Mouse (Mus musculus) cerebellum, adult 8-10 months (tissue): ENCODE results near the gene Wdr19.

Source experiments
- DNase-seq: peaks from one replicate; pipeline ENCODE4 v3.0.0; 2022

The Wdr19 gene

DNA sequence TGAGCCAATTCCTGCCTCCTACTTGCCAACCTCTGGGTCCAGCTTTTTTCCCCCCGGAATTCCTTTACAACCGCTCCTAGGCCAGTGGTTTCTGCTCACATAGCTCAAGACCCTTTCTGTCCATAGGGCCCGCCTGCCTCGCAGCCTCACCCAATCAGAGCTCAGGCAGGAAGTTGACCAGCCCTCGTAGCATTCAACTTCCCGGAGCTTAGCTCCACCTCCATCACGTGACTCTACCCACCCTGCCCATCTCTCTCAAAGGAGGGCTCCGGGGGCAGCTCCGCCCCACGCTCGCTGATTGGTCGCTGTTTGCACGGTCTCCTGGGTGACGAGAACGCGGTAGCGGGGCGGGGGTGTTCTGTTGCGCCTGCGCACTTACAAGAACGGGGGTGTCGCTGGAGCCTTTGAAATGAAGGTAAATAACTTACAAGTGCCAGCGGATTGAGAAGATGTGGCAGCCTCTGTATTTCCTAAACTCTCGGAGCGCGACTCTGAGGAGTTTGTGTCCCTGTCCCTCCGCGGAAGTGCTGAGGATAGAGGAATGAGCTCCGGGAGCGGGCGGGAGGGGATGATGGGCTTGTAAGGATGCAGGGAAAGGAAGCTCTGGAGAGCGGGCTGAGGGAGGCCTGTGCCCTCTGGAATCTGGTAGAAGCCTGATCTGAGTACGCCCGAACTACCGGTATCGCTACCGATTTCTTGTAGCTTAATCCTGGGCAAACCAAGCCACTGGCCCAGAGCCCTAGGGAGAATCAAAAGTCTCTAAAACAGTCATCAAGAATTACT, at the start of gene Wdr19:
Gene Wdr19, plus strand, starts transcription at position 351 of the 783 bp plus-strand sequence.
- DNase-seq = peak; percentile 98

DNA sequence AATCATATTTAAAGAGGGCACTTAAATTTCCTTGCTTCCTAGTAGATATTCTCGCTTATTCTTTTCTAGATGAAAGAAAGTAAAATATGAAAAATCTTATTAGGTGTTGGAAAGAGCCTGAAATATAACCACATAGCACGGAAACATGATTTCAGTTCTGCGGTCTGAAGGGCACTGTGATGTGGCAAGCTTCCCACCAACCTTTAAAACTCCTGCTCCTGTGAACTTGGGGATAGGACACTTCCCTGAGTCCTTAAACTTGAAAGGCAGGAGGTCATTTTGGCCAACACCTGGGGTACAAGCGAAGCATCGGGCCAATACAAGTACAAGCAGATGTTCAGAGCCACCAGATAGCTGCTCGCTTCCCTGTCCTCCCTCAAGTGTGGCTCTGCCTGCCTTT, 49.8 kb upstream of the Wdr19 start:
- DNase-seq = no peak

DNA sequence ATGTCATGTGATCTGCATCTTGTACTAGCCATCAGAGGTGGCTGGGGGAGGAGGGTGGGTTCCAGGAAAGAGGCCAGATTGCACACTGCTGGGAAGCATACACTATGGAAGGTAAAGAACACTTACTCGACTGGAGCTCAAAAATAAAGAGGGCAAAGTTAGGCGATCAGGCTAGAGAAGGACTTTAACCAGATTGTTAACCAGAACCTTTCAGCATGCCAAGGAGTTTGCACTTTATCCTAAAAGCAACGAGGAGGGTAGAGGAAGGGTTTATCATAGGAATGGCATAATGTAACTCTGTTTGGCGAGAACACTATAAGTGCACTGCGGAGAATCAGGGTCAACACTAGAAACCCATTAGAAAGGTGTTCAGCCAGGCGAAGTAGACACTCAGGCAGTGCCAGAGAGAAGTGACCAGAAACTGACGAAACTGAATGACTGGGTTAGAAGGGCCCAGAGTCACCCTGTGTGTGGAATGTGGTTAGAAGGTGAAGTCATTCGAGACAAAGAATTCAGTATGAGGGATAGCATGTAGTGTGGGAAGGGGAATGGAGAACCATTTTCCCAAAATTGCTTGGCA, 49.0 kb upstream of the Wdr19 start:
- DNase-seq = no peak

DNA sequence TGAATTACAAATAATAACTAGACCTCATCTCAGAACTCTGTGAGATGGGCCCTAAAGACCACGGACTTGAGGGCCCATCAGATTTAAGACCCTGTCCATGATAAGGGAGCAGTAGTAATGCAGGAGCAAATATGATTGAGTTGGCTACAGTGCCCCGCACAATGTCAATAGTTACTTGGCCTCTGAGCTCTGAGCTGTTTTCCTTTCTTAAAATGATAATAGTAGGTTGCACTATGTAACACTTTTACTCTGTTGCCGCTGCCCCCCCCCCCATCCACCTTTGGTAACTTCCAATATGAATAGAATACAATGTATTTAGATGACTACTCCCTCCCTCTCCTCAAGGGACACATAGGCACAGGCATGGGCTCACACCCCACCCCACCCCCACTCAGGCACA, 48.2 kb upstream of the Wdr19 start:
- no peak for DNase-seq

DNA sequence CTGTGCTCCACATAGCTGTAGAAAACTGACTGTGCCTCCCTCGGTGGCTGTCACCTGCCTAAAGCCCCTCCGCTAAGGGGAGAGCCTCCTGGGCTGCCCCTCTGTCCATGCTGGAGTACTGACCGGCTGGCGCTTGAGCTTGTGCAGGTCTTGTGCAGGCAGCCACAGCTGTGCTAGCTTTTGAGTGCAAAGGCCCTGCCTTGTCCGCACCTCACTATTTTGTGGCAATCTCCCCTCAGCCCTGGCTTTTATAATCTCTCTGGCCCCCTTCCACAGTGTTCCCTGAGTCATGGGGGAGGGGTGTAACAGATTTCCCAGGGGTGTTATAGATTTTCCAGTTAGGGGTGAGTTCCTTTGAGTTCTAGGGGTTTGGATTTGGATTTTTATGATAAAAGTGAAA, 47.7 kb upstream of the Wdr19 start:
- no peak for DNase-seq

DNA sequence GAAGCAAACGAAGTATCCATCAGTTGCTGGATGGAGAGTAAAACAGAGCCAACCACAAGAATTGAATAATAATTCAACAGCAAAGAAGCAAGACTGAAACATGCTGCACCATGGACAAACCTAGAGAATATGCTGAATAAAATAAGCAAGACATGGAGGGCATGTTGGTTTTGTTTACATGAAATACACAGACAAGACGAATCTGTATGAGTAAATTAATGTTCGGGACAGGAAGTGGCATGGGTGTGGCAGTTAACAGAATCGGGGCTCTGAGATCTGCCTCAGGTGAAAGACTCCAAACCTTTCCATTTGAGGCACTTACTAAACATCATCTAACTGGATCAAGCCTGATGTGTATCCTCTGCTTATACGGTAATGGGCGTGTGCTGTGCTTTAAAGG, 45.2 kb upstream of the Wdr19 start:
- no peak for DNase-seq

DNA sequence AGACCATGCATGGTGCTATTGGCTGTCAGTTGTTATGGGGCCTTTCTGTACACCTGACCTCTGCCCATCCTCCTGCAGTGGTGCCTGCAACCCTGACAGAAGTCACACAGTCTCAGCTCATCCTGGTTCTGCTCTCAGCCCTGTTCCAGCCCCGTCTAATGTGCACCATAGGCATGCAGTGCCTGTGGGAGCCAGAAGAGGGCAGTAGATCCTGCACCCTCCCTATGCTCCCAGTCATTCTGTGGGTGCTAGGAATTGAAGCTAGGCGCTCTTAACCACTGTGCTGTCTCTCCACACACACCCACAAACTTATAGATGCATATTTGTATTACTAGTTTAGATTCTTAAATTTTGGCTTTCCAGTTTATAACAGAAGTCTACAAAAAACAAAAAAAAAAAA, 42.6 kb upstream of the Wdr19 start:
- no peak for DNase-seq

DNA sequence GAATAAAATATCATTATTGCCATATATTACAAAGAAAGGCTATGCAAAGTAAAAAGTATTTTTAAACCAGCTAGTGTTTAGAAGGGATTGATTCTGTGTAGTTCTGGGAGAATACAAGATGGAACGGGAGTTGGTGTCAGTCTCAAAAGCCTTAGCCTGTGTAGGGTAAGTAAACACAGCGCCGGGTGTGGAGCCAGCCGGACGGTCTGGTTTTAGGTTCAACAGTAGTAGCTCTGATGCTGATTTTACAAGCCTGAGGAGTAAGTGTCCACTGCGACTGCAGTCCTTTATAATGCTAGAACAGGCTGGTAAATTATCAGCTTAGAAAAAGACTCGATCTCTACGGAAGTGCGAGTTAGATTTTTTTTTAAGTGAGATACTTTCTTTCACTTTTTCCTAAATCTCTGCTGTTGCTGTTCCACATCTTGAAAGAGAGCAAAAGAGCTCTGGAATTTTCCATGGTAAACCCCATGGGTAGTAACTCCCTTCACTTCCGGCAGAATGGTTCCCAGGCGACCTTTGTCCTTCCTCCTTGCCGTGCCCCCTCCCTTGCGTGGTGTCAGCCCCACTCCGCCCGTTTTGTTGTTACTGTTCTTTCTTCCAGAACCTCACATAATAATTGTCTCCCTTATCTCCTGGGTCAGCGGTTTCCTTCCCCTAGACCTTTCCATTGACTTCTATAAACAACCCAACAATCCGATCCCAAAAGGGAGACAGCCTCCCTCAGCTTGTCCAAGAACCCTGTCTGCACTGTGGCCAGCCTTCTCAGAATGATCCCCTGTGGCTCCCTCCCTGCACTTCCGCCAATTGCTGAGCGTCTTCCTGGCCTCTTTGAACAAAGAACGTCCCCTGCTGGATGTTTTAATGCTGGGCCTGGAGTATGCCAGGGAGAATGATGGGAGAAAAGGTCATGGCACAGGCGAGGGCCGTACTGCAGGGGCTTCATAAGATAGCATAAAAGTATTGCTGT, 41.8 kb upstream of the Wdr19 start:
- DNase-seq = no peak

DNA sequence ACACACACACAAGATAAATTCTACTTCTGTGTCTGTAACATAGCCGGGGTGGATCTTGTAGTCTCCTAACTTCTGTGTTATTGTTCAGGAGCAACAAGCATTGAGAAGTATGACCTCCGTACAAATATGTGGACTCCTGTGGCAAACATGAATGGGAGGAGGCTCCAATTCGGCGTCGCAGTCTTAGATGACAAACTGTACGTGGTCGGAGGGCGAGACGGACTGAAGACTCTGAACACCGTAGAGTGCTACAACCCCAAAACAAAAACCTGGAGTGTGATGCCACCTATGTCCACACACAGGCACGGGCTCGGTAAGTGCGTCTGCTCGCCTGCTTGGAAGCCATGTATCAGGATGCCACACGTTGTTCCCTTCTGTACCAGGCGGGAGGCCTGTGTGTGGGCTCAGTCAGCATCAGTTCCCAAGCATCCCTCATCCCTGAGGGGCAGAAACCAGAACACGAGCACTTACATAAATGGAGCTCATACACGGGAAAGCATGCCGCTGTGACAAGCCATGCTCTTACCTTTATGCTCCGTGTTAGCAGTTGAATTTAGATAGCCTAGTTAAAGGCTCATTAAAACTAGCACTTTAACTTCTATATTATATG, 40.7 kb upstream of the Wdr19 start:
- no peak for DNase-seq

DNA sequence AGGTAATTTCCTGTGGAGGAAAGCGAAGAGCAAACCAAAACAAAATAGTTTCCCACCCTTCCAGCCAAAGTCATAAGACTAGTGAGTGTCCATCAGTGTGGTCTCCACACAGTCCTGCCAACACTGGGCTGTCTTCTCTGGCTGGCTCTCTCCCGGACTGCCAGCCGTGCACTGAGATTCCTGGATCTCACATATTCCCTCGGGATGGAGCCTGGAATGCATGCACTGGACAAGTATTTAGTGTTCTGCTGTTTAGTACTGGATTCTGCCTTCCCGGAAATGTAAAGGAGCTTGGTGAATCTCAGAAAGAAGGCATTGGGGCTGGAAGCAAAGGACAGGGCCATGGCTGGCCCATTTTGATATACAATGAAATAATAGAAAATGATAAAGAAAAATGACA, 36.5 kb upstream of the Wdr19 start:
- DNase-seq = no peak

DNA sequence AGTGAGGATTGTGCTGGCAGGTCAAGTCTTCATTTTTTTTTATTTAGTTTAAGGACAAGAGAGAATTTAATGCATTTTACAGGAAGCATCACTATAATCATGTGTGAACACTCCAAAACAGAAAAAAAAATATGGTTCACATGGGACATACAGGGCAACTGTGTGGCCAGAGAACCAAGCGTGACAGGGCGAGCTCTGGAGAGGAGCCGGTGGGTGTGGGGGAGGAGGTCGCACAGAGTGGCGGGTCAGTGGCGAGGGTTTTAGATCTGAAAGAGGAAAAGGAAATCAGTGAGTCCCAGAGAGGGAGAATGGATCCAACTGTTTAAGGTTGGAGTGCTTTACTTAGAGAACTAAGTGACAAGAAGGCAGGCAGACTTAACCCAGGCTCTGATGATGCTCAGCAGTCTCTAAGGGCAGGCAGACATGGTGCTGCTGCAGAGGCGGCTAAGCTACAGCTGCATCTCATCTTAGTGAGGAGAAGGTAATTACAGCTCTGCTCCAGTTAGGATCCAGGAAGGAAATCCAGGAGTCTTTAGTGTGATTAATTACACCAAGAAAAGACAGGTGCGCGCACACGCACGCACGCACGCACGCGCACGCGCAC, 35.9 kb upstream of the Wdr19 start:
- DNase-seq = no peak

DNA sequence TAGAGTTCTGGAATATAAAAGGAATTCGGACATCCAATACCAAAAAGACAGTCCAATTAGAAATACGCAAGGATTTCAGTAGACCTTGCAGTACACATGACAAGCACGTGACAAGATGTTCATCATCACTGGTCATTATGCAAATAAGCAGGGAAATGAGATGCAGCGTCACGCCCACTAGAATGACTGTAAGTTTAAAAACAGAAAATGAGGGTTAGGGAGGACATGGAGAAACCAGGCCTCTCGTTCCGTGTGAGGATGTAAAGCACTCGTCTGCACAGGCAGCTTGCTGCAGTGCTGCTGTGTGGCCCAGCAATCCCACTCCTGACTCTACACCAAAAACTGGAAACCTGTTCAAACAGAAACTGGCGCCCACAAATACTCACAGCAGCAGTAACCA, 29.3 kb upstream of the Wdr19 start:
- no peak for DNase-seq

DNA sequence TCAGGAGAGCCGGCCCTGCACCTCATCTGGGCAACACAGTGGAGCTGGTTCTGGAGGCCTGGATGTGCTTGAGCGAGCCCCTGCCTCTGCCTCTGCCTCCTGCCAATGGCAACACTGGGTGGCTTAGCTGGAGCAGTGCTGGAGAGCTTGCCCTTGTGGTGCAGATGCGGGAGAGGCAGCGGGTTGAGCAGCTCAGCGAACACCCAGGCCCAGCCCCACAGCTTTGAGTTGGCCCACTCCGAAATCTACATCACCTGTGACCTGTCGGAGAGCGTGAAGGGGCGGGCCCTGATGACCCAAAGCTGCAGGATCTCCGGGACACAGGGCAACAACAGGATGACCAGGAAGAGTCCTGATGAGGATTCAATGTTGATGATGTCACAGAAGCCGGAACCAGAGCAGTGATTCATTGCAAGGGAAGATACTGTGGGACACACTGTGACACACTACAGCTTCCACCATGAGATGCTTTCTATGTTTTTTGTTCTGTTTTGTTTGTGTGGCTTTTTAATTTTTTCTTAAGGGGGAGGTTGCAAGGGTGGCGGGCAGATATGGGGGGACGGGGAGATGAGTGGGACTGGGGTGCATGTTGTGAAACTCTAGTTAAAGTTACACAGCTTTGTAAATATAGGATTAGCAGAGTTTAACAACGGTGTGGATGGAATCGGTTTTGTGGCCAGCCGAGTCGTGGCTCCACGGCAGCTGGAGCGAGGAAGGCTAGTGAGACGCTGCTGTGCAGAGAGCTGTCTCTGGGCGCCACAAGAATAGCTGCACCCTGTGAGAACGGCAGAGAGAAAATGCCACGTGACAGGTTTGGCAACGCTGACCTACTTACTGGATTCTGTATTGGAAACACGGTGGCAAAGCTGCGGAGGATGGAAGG, 24.2 kb upstream of the Wdr19 start:
- DNase-seq = peak; percentile 48

DNA sequence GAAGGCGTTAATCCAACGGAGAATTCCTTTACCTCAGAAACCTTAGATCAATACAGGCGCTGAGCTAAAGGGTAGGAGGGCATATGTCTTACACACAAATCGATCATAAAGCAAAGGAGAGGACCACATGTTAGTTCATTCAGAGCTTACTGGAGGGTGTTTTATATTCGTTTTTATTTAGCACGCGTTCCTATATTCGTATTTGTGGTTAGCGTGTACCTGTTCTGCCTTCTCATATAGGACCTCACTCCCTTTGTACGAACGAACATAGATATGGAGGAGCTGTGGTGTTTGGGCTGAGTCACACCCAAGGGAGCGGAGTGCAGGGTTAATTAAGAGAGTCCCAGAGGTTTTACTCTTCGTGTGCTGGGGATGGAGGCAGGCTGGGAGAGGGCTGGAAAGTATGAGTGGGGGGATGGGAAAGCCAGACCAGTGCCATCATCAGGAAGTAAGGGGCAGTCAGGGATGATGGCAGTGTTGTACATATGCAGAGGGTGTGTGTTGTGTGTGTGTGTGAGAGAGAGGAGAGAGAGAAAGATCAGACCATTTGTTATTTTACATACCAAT, 23.5 kb upstream of the Wdr19 start:
- no peak for DNase-seq

DNA sequence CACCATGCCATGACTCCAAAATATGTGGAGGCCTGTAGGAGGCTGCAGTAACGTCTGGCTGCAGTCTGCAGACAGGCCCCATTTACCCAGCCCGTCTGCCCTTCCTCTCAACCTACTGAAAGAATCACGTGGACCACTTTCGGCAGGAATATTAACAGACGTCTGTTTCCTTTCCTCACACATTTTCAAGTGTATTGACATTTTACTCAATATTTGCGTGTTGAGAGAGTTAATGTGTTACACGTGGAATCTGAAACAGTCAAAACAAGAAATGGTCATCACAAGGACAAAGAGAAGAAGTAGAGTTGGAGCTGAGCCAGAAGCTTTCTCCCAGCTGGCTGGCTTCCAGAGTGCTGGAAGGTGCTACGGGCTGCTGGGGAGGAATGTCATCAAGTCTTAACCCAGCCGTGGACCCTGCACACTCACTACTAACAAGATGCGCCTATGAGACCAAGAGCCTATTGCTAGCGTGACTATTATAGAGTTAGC, 22.4 kb upstream of the Wdr19 start:
- peak; percentile 30 for DNase-seq

DNA sequence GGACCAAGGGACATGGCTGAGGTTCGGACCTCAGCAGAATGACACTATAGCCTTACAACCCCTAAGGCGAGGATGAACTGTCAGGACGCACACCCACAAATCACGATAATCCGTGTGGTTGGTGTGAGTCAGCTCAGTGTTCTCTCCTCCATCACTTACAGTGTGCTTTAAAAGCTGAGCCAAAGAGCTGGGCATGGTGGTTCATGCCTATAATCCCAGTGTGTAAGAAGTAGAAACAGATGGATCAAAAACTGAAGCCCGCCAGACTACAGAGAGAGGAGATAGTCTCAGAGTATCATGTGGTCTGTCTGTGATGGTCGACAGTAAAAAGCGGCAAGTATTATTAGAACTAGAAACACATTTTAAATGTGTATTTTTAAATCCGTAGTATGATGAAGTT, 21.0 kb upstream of the Wdr19 start:
- DNase-seq = no peak

DNA sequence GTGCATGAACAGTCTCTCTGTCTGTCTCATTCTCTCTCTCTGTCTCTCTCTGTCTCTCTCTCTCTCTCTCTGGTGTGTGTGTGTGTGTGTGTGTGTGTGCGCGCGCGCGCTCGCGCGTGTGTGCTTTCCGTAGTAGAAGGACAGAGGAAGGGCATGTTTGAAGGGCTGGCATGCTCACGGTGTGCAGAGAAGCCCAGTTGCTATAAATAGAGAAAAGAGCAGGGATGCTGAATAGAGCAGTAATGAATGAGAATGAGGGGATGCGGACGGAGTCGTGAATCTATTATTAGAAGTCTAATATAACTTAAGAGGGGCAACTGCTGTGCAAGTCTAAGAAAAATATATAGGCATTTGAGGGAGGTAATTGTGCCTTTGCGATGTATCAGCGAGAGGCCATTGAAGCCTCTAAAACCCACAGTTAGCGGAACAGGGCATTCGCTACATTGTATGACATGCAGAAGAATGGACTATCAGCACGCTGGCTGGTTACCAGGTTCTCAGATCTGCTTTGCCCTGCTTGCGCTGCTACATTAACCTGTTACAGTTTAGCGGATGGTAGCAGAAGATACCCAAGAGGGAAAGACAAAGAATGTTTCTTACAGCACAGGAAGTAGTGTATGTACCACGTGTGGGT, 18.2 kb upstream of the Wdr19 start:
- DNase-seq = no peak

DNA sequence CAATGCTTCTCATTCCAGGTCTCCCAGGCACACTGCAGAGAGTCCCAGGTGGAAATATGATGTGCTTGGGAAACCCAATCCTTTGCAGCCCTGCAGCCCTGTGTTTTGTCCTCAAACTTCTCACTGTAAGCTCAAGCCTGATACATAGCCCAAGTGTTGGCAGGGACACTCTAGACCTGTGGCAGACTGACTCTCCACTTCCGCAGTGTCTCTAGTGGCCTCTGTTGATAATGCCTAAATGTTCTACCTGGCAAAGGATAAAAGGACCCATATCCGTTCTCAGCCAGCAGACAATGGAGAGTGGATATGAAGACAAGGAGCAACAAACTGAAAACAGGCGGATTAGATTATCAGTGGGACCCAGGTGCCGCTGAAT, 17.7 kb upstream of the Wdr19 start:
- DNase-seq = no peak

DNA sequence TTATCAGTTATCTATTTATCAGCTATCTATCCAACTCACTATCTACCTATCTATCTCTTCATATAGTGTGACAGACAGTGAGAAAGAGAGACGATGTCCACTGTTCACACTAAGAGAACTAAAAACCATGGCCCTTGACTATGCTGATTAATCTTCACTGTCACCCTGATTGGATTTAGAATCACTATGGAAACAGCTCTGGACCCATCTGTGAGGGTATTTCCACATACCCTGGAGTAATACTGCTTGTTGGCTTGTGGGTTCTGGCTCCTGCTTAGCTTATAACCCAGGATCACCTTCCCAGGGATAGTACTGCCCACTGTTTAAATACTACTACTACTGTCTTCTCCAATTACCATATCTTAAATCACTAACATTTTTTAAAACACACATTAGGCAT, 17.2 kb upstream of the Wdr19 start:
- DNase-seq = no peak

DNA sequence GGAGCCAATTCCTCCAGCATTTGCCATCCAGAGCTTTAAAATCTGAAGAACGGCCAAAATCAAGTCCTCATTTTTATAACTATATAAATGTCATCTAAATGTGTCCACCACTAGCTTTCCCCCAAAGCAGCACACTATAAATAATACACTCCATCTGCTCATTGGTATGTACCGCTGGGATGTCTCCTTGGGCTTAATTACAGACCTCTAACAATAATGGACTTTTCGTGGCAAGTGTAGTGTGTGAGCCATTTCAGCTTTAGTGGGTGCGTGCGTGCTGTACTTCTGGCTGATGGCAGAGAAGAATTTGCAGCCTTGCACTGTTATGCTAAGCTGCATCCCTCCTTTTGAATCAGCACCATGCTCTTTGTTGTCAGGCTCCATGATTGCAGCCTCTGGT, 7.9 kb upstream of the Wdr19 start:
- no peak for DNase-seq

DNA sequence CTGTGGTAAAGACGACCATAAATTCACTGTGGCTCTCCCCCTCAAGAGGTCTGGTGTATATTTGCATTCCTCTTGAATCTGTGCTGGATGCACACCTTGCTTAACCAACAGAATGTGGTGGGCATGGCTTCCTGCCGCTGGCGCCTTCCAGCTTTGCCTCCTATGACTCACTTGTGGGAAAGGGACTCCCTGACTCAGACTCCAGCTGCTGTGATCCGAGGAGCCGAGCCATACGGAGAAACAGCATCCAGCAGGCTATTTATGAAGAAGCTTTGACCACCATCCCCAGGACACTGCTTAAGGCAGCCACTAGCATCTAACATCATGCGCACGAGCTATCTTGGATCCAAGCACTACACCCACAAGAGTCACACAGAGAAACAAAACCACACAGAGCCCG, 5.1 kb upstream of the Wdr19 start:
- no peak for DNase-seq
